Mouse (Mus musculus) hindbrain, embryonic 16.5 days (tissue): ENCODE results near the gene Chpf2. TPM values are rescaled to one million over a fixed set of nuclear protein-coding genes. Genes with fewer than 3 reads are reported as not detected.

Experiments
- ATAC-seq: fragments of 200-750 bp; cut with Nextera tagmentation; 2 replicates; pipeline ENCODE4 v1.8.0; 2017; ENCODE audit warnings: moderate TSS enrichment, moderate library complexity
- H3K27ac ChIP-seq: fragments of 300-500 bp; sonication (generic); 2 replicates; pipeline ENCODE4 v1.5.1; 2014; ENCODE audit warnings: low read depth, mild to moderate bottlenecking, control low read depth, low read length, moderate library complexity
- H3K27me3 ChIP-seq: fragments of 300-500 bp; sonication (generic); replicated peaks from 2 replicates; pipeline ENCODE4 v1.6.1; 2014; ENCODE audit warnings: low read length; ENCODE audit not compliant: control insufficient read depth, insufficient read depth
- H3K36me3 ChIP-seq: fragments of 300-500 bp; sonication (generic); 2 replicates; pipeline ENCODE4 v1.6.1; 2014; ENCODE audit warnings: mild to moderate bottlenecking, low read length, moderate library complexity, mixed read lengths; ENCODE audit not compliant: control insufficient read depth, insufficient read depth
- H3K4me1 ChIP-seq: fragments of 300-500 bp; sonication (generic); 2 replicates; pipeline ENCODE4 v1.6.1; 2014; ENCODE audit warnings: low read depth, low read length; ENCODE audit not compliant: control insufficient read depth, insufficient read depth
- H3K4me2 ChIP-seq: fragments of 300-500 bp; sonication (generic); 2 replicates; pipeline ENCODE4 v1.6.1; 2014; ENCODE audit warnings: mild to moderate bottlenecking, low read length, control low read depth, moderate library complexity
- H3K4me3 ChIP-seq: fragments of 300-500 bp; sonication (generic); 2 replicates; pipeline ENCODE4 v1.5.1; 2014; ENCODE audit warnings: mild to moderate bottlenecking, low read length, control low read depth, moderate library complexity
- H3K9ac ChIP-seq: fragments of 300-500 bp; sonication (generic); 2 replicates; pipeline ENCODE4 v1.6.1; 2014; ENCODE audit warnings: low read depth, mild to moderate bottlenecking, control low read depth, low read length, moderate library complexity
- H3K9me3 ChIP-seq: fragments of 300-500 bp; sonication (generic); 2 replicates; pipeline ENCODE4 v1.6.1; 2014; ENCODE audit warnings: mild to moderate bottlenecking, low read length, moderate library complexity; ENCODE audit not compliant: control insufficient read depth
- WGBS: fragments of 180-500 bp; shearing (Covaris S2); extraction: QIAGEN DNeasy Blood & Tissue Kit; methylation state at CpG from one replicate; pipeline ENCODE4 v1.1.7; 2014; 5-methylcytosine and 5-hydroxymethylcytosine counted together
- polyA plus RNA-seq: library from polyadenylated mRNA; unstranded; fragments of >200 nt; fragmentation: Nextera tagmentation; extraction: Ambion mirVana; gene quantifications from 2 replicates; pipeline ENCODE4 v1.2.1, GENCODE M21; 2015

Gene Chpf2
- polyA plus RNA-seq, 1 experiment from 2014 or later: 20.6 TPM

DNA sequence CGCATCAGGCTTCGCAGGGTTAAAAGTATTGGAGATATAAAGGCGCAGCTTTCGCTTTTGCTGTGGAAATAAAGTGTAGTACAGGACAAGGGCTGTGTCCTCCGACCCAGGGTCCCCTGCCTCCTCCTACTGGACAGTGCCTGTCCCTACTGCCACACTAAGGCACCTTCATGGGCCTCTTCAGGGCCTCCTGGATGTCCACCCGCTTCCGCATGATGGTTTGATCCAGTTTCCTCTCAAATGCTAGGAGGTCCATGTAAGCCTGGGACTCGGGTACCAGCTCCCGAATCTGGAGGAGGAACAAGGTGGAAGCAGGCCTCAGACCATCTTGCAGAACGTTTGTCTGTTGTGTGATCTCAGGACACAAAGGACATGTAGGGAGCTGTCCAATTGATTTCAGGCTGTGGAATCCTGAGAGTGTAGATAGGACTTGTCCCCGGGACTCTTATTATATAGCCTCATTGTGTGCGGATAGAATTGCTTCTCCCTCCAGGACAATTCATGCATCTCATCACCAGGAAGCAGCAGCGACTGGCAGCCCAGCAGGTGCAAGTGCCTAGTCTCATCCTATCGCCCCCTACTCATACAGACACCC, 9.3 kb downstream of the Chpf2 start:
- Histone ChIP-seq H3K27me3 (no peaks in the 10 kb centered on the region), H3K4me1 (peaks cover 51% of the 10 kb centered on the region), H3K27ac (peak overlapping the region; percentile 88), H3K4me2 (peak overlapping the region; percentile 50), H3K4me3 (no peak overlapping the region; the same call in 1 of the 2 replicates), H3K9me3 (no peaks in the 10 kb centered on the region), H3K36me3 (peaks cover 31% of the 10 kb centered on the region), H3K9ac (peak overlapping the region; percentile 55)
- ATAC-seq: no peak
- WGBS: 46% methylated on average over 14 of the region's 14 CpGs

DNA sequence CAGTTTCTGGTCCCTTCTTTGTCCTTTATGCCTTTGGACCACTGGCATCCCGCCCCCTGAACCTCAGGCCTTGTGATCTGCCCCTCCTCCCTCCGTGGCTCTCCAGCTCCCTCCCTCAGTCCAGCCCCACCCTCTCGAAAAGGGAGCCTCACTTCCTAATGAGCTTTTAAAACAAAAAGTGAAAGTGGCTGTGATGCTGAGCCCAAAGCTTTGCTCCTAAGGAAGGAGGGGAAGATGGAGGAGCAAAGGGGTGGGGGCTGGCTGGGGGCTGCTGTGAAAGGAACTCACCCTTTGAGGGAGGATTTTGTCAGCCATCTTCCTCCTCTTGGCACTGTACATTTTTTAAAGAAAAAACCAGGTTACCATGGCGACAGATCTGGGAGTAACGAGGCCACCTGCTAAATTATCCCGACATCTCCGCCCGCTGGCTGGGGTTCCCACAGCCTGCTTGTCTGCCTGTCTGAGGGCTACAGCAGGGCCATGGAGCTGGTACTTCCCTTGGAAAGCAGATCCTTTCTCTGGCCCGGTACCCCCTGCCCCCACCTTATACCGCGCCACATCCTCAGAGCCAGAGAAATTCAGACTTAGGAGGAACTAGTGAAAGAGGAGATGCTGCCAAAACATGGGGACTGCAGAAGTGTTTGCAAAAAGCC, 10.1 kb downstream of the Chpf2 start:
- H3K4me1 ChIP-seq: peaks cover 55% of the 10 kb centered on the region

DNA sequence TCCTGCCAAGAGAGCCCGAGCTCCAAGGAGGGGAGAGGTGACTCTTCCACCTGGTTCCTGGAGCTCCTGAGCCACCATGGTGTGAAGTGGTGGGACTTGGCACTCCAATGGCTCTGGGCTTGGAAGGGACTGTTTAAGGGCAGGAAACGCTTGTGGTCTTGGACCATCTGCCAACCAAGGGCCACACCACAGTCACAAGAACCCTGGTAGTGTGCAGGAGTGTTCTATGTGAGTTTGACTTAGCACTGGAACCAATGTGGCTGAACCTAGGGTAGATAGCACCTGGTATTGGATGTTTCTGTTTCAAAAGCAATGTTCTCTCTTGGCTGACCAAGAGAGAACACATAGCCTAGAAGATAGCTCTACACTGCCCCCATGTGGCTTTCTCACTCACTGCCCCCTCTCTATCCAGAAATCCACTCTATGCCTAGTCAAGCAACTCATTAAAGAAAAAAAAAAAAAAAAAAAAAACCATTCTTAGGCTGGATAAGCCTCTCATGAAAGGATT, 10.7 kb downstream of the Chpf2 start:
- Histone ChIP-seq H3K36me3 (peaks cover 23% of the 10 kb centered on the region), H3K4me2 (peak overlapping the region; percentile 50), H3K4me1 (peaks cover 53% of the 10 kb centered on the region), H3K27me3 (no peaks in the 10 kb centered on the region), H3K9ac (peak overlapping the region; percentile 55; the same call in 1 of the 2 replicates), H3K9me3 (no peaks in the 10 kb centered on the region), H3K27ac (peak overlapping the region; percentile 88), H3K4me3 (peak overlapping the region; percentile 13; the same call in 1 of the 2 replicates)
- ATAC-seq: peak; percentile 19
- 35% methylated on average over 2 of the region's 2 CpGs for WGBS

More for the DNA sequence above, 10.1 kb downstream of the Chpf2 start:
- peak overlapping the region; percentile 13; the same call in 1 of the 2 replicates for H3K4me3 ChIP-seq
- peak; percentile 54 for ATAC-seq
- peaks cover 29% of the 10 kb centered on the region for H3K36me3 ChIP-seq
- no peaks in the 10 kb centered on the region for H3K9me3 ChIP-seq
- H3K4me2 ChIP-seq: peak overlapping the region; percentile 50
- WGBS: 11% methylated on average over 11 of the region's 11 CpGs
- peak overlapping the region; percentile 55 for H3K9ac ChIP-seq
- H3K27ac ChIP-seq: peak overlapping the region; percentile 88
- no peaks in the 10 kb centered on the region for H3K27me3 ChIP-seq

DNA sequence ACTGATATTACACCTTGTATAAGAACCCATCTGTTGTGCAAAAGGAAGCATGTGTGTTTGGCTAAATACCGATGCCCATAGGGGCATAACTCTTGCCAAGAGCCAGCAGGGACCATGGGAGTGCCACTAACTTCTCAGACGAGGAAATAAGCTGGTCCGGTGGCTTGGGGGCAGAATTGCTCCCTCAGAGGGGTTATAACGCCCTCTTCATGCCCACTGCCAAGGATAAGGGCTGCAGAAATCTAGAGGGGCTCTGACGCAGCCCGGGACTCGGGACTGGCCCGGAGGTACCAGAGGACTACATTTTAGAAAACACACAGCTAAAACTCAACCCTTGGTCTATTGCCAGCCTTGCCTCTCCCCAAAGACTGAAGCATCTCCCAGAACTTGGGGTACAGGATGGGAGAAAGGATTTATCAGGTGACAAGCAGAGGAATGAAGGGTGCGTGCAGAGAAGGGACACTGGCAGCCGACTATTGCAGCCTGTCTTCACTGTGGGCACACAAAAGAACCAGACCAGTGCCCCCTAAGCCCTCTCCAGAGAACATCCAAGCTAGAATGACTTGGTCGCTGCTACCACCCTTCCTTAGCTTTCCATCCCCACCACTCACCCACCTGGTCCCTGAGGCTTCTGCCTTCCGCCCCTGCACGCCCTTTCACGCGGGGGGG, 11.5 kb downstream of the Chpf2 start:
- Histone ChIP-seq H3K9me3 (no peaks in the 10 kb centered on the region), H3K9ac (peak overlapping the region; percentile 86), H3K27me3 (no peaks in the 10 kb centered on the region), H3K4me1 (peaks cover 61% of the 10 kb centered on the region), H3K36me3 (peaks cover 16% of the 10 kb centered on the region), H3K4me2 (peak overlapping the region; percentile 96), H3K4me3 (peak overlapping the region; percentile 64), H3K27ac (peak overlapping the region; percentile 77)
- peak; percentile 1; the same call in 1 of the 2 replicates for ATAC-seq
- WGBS: 20% methylated on average over 15 of the region's 15 CpGs

DNA sequence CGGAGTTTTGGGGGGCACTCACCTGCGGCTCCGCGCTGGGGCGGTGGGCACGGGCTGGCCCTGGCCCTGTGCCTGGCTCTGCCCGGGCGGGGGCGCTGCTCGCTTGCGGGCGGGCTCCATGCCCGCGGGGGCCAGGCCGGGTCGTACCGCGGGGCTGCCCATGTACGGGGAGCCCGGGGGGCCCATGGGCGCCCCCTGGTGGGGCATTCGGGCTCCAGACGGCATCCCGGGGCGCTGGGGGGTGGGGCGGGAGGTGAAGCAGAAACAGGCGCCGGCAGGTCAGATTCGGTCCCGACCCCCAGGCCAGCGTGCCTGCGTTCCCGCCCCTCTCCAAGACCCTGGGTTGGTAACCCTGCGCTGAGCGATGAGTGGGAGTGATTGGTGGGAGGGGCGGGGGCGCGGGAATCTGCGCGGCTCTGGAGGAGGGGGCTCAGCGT, 12.0 kb downstream of the Chpf2 start:
- 1% methylated on average over 41 of the region's 41 CpGs for WGBS
- Histone ChIP-seq H3K27me3 (no peaks in the 10 kb centered on the region), H3K4me1 (peaks cover 66% of the 10 kb centered on the region), H3K4me3 (peak overlapping the region; percentile 64), H3K4me2 (peak overlapping the region; percentile 96), H3K36me3 (peaks cover 11% of the 10 kb centered on the region), H3K27ac (peak overlapping the region; percentile 77), H3K9me3 (no peaks in the 10 kb centered on the region), H3K9ac (peak overlapping the region; percentile 86)
- ATAC-seq: peak; percentile 29

DNA sequence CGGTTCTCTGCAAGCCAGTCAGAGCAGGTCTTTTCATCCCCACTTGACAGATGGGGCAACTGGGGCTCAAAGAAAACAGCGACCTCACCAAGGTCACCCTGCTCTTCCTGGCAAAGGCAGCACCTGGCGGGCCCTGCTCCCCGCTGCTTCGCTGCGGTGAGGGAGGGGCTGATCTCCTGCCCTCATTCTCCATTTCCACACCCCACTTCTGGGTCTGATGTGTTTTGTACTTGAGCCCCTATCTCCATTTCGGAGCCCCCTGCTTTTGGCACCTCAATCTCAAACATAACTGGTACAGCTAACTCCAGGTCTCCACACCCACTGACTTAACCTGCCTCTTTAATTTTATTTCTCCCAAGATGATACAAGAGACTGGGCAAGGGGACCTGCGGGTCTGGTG, 12.6 kb downstream of the Chpf2 start:
- 9% methylated on average over 8 of the region's 8 CpGs for WGBS
- peaks cover 7% of the 10 kb centered on the region for H3K36me3 ChIP-seq
- no peak for ATAC-seq

DNA sequence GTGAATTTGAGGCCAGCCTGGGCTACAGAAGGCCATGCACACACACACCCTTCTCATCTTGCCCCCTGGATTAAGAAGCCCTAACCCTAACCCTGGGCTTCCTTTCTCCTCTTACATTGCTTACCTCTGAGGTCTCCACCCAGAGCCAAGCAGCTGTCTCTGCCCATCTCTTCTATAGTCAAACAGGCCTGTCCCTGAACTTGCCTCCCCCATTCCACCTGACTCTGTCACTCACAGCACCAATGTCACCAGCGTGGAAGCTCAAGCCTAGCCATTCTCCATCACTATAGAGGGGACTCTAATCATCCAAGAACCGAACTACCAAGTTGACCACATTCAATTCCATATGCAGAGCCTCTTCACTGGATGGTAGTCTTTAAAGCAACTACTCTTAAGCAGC, 13.7 kb downstream of the Chpf2 start:
- Histone ChIP-seq H3K9me3 (no peaks in the 10 kb centered on the region), H3K4me1 (peaks cover 76% of the 10 kb centered on the region), H3K36me3 (no peaks in the 10 kb centered on the region), H3K9ac (no peak overlapping the region), H3K4me2 (peak overlapping the region; percentile 98), H3K4me3 (peak overlapping the region; percentile 47; the same call in 1 of the 2 replicates), H3K27ac (no peak overlapping the region), H3K27me3 (no peaks in the 10 kb centered on the region)
- 67% methylated on average over 2 of the region's 2 CpGs for WGBS
- ATAC-seq: no peak

More for the DNA sequence above, 12.6 kb downstream of the Chpf2 start:
- H3K27ac ChIP-seq: peak overlapping the region; percentile 77
- H3K4me2 ChIP-seq: peak overlapping the region; percentile 96
- peaks cover 72% of the 10 kb centered on the region for H3K4me1 ChIP-seq
- H3K9me3 ChIP-seq: no peaks in the 10 kb centered on the region
- no peaks in the 10 kb centered on the region for H3K27me3 ChIP-seq
- peak overlapping the region; percentile 86 for H3K9ac ChIP-seq
- peak overlapping the region; percentile 64 for H3K4me3 ChIP-seq

- H3K4me1 ChIP-seq: peaks cover 78% of the 10 kb centered on the region
- ATAC-seq: no peak
- H3K4me2 ChIP-seq: peak overlapping the region; percentile 98
- H3K27ac ChIP-seq: peak overlapping the region; percentile 98
- under 1% methylated on average over 15 of the region's 33 CpGs for WGBS
- H3K36me3 ChIP-seq: no peaks in the 10 kb centered on the region
- H3K9ac ChIP-seq: peak overlapping the region; percentile 85
- no peaks in the 10 kb centered on the region for H3K9me3 ChIP-seq
- peak overlapping the region; percentile 47 for H3K4me3 ChIP-seq
- H3K27me3 ChIP-seq: no peaks in the 10 kb centered on the region
These were observed 14.7 kb downstream of the Chpf2 start for GRCm38 (mm10) chr5:24601071-24601835.
